Mouse (Mus musculus) left cerebral cortex, postnatal 25 days (tissue): Measurements from ENCODE around the gene Rnf216. TPM values are rescaled to one million over a fixed set of nuclear protein-coding genes. Genes with fewer than 3 reads are reported as not detected.

ENCODE experiments used
- DNase-seq, 2 experiments: peaks; one replicate each; pipeline ENCODE4 v3.0.0; 2022; ENCODE audit warnings: low spot score in 2 of 2, mixed read lengths in 1 of 2
- intact Hi-C: fragments of 180-260 bp; cut with DNase I; formaldehyde crosslinking; loops from one replicate; pipeline ENCODE4 v1.15.1; 2025
- microRNA-seq, 2 experiments: library from miRNA; unstranded; fragments of <30 nt; microRNA quantifications; one replicate each; pipeline ENCODE4 v1.2.0; 2022
- total RNA-seq, 2 experiments: library from RNA; stranded (reverse); gene quantifications; 2 replicates each; pipeline ENCODE4 v1.2.3; 2021

The Rnf216 gene
- total RNA-seq, 2 experiments from 2014 or later, result 42.6 to 42.8 TPM

DNA sequence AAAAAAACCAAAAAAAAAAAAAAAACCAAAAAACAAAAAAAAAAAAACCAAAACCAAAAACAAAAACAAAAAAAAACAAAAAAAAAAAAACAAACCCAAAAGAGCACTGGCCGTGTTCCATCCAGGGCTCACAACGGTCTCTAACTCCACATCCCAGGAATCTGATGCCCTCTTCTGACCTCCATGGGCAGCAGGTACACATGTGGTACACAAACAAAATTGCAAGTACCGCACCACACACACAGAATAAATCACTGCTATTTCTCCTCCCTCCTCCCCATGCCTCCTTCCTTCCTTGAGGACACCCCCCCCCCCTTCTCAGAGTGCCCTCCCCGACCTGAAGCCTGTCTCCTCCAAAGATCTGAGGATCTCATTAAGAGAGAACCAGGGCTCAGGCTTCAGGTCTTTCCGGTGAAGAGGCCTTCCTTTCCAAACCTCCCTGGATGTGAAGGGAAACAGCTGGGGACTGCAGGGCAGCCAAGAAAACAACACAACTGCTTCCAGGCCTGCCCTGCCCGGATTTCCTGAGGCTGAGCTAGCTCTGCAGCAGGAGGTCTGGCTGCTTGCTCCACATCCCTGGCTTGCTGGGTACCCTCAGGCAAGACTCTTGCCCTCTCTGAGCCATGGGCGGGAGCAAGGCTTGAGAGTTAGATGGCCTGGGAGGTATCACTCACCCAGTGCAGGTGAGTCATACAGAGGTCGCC is 167.7 kb downstream of the Rnf216 start:
- intact Hi-C loops, result no loop called here
- no peak for DNase-seq

Small RNAs within 50 kb of the gene (microRNA-seq; reads per million reads assigned to microRNA genes)
- gene Gm44405, result 0 reads per million in 2 experiments

Other genes starting within 250 kb of the Rnf216 start
- 10 to 100 TPM; 32.5 to 33.7 TPM for gene Fbxl18, start 217.6 kb downstream of the Rnf216 start, total RNA-seq
- 1,000 to 10,000 TPM; 2,451 to 2,479 TPM for gene Actb, start 206.2 kb downstream of the Rnf216 start, total RNA-seq
- gene Fscn1, start 152.7 kb downstream of the Rnf216 start, total RNA-seq, result 100 to 1,000 TPM; 384 to 450 TPM
- gene Olfr718-ps1, start 34.6 kb upstream of the Rnf216 start, total RNA-seq, result under 1 TPM; 0.09 to 0.14 TPM
- 10 to 100 TPM; 11.9 to 13.6 TPM for gene Rbak, start 67.8 kb upstream of the Rnf216 start, total RNA-seq
- gene Spdye4b, start 68.0 kb upstream of the Rnf216 start, total RNA-seq, result not detected
- not detected for gene Spdye4a, start 113.9 kb upstream of the Rnf216 start, total RNA-seq
- 10 to 100 TPM; 28.4 to 30.8 TPM for gene Zfp12, start 122.2 kb upstream of the Rnf216 start, total RNA-seq
- gene Zfp316, start 157.0 kb upstream of the Rnf216 start, total RNA-seq, result 10 to 100 TPM; 18.6 to 20.1 TPM
- gene Zfp853, start 180.6 kb upstream of the Rnf216 start, total RNA-seq, result 1 to 10 TPM; 6.7 to 7.6 TPM
- gene E130309D02Rik, start 202.4 kb upstream of the Rnf216 start, total RNA-seq, result 10 to 100 TPM; 24.4 to 24.7 TPM
- 10 to 100 TPM; 37.5 to 38.2 TPM for gene Zdhhc4, start 216.3 kb upstream of the Rnf216 start, total RNA-seq
- 1 to 10 TPM; 1.6 TPM for gene Grid2ip, start 244.3 kb upstream of the Rnf216 start, total RNA-seq